Mouse (Mus musculus) stomach, postnatal 0 days (tissue): ENCODE measurements at regions not wholly inside any gene's neighbourhood (a gene's known extent, or its start where the extent isn't known, plus 50 kb on each side); places are given as distances from the start of the nearest gene placed in this dataset.
A peak's percentile ranks its signal among the peaks of the same experiment; 100 is the strongest.

Source experiments
- CTCF ChIP-seq: IDR thresholded peaks from 2 replicates; pipeline ENCODE4 v1.5.1; 2016; ENCODE audit warnings: antibody characterized with exemption, low read depth, mild to moderate bottlenecking, moderate library complexity
- EP300 ChIP-seq: optimal IDR thresholded peaks from 2 replicates; pipeline ENCODE3; 2016; ENCODE audit warnings: antibody characterized with exemption

GRCm38 (mm10) chr16:76865731-76866464 lies 147.6 kb upstream of the Usp25 start:
- TF ChIP-seq EP300 (no peak), CTCF (peak; percentile 77)
